Mouse (Mus musculus) left cerebral cortex, adult 9 months (tissue): Measurements from ENCODE around the gene Srgn.
"Not testable (repeated sequence)": the region's sequence is repeated elsewhere in the genome, so short reads cannot be mapped to it uniquely, and the experiment has no call there.

Source experiments
- DNase-seq, 2 experiments: peaks; one replicate each; pipeline ENCODE4 v3.0.0; 2022; ENCODE audit warnings: low spot score in 2 of 2

Srgn gene

GRCm38 (mm10) chr10:62485878-62486582 is 41.2 kb downstream of the Srgn start:
- DNase-seq: peak in 1 of 2 experiments; percentile 10

GRCm38 (mm10) chr10:62481108-62481852 is 46.0 kb downstream of the Srgn start:
- no peak for DNase-seq

GRCm38 (mm10) chr10:62476980-62477379 is 50.3 kb downstream of the Srgn start:
- no peak for DNase-seq

- no peak for DNase-seq
Observed at GRCm38 (mm10) chr10:62474944-62475343, 52.3 kb downstream of the Srgn start.

- no peak for DNase-seq
Observed at GRCm38 (mm10) chr10:62471105-62471504, 56.1 kb downstream of the Srgn start.

- no peak for DNase-seq
Observed at GRCm38 (mm10) chr10:62469736-62470135, 57.5 kb downstream of the Srgn start.

GRCm38 (mm10) chr10:62461321-62461720 is 65.9 kb downstream of the Srgn start:
- no peak for DNase-seq

- DNase-seq: not testable (repeated sequence)
Observed at GRCm38 (mm10) chr10:62452001-62452400, 75.2 kb downstream of the Srgn start.

GRCm38 (mm10) chr10:62450280-62450640 is 77.0 kb downstream of the Srgn start:
- DNase-seq: no peak

- peak; percentile 89 to 91 for DNase-seq
Observed at GRCm38 (mm10) chr10:62449364-62450279, 77.6 kb downstream of the Srgn start, which contains the start of the genes 4930507D05Rik and Supv3l1. TSS of gene 4930507D05Rik (plus strand) at chr10:62449489. TSS of gene Supv3l1 (minus strand) at chr10:62449738.
